Mouse (Mus musculus): ENCODE measurements around the gene Ang2. TPM values are rescaled to one million over a fixed set of nuclear protein-coding genes. Genes with fewer than 3 reads are reported as not detected.

Ang2 gene
- polyA plus RNA-seq, 1 experiment: not detected

DNA sequence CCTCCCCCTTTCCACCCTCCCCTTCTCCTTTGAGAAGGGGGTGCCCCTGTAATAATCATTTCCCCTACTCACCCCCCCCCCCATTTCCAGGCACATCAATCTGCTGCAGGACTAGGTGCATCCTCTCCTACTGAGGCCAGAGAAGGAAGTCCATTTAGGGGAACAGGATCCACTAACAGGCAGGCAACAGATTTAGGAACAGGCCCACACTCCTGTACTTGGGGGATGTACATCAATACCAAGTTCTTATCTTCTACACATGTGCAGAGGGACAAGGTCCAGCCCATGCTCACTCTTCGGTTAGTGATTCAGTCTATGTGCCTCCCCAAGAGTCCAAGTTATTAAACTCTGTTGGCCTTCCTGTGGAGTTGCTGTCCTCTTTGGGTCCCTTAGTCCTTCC lies 41.9 kb downstream of the Ang2 start:
- WGBS: 88% methylated on average over 1 of the region's 1 CpGs
- no peak overlapping the region for H3K27ac ChIP-seq (ENCODE audit: insufficient read depth, low read length)
- H3K27me3 ChIP-seq (ENCODE audit: control insufficient read depth, insufficient read depth, low read length): no peaks in the 10 kb centered on the region
- H3K4me3 ChIP-seq (replicated peaks; ENCODE audit: insufficient read depth, low read depth, low read length): no peak overlapping the region
- TF ChIP-seq CTCF (IDR thresholded peaks at IDR 0.05; ENCODE audit: borderline replicate concordance, insufficient read depth, low read depth, low read length): no peak
- TF ChIP-seq POLR2A (IDR thresholded peaks at IDR 0.05; ENCODE audit: borderline replicate concordance, insufficient read depth, low read length): no peak
- no peaks in the 10 kb centered on the region for H3K4me1 ChIP-seq (ENCODE audit: control insufficient read depth, insufficient read depth, low read length)
- no peak for DNase-seq

DNA sequence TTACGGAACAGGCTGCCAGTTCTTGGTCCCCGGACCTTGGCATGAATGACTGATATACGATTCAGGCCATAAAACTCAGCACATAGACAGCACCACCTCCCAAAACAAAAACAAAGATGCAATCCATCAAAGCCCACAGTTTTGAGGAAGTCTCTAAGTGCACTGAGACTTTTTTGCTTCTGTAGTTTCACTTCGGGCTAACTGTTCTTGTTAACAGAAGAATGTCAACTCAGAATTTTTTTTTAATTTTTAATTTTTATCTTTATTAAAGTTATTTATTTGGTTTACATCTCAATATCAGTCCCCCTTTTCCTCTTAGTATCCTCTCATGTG lies 42.2 kb downstream of the Ang2 start:
- H3K27ac ChIP-seq (ENCODE audit: insufficient read depth, low read length): no peak overlapping the region
- H3K27me3 ChIP-seq (ENCODE audit: control insufficient read depth, insufficient read depth, low read length): no peaks in the 10 kb centered on the region
- TF ChIP-seq CTCF (IDR thresholded peaks at IDR 0.05; ENCODE audit: borderline replicate concordance, insufficient read depth, low read depth, low read length): no peak
- H3K4me1 ChIP-seq (ENCODE audit: control insufficient read depth, insufficient read depth, low read length): no peaks in the 10 kb centered on the region
- H3K4me3 ChIP-seq (replicated peaks; ENCODE audit: insufficient read depth, low read depth, low read length): no peak overlapping the region
- no peak for DNase-seq
- 82% methylated on average over 4 of the region's 4 CpGs for WGBS

DNA sequence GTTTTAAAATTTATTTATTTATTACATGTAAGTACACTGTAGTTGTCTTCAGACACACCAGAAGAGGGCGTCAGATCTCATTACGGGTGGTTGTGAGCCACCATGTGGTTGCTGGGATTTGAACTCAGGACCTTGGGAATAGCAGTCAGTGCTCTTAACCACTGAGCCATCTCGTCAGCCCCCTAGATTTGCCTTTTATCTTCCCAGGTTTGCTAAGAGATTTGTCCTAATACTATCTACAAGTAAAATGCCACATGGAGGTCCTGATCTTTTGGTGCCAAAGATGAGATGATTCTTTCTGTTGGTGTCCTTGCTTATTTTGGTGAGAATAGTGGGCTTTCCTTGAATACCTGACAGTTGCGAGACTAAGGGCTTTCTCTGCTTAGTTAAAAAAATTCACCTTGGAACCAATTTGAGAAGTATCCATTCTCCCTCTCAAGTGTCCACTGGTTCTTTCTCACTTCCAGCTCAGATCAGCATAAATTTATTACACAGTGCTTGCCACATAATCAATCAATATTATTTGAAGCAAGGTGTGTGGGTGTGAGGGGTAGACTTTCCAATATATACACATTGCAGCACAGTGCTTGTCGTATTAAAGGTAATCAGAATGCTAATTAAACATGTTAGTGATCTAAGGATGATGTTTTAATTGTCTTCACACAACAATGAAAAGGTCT lies 42.8 kb downstream of the Ang2 start:
- no peak for DNase-seq
- Histone ChIP-seq H3K4me1 (ENCODE audit: control insufficient read depth, insufficient read depth, low read length) (no peaks in the 10 kb centered on the region), H3K4me3 (replicated peaks; ENCODE audit: insufficient read depth, low read depth, low read length) (no peak overlapping the region), H3K27ac (ENCODE audit: insufficient read depth, low read length) (no peak overlapping the region), H3K27me3 (ENCODE audit: control insufficient read depth, insufficient read depth, low read length) (no peaks in the 10 kb centered on the region)
- WGBS: 88% methylated on average over 5 of the region's 5 CpGs
- no peak for TF ChIP-seq POLR2A (IDR thresholded peaks at IDR 0.05; ENCODE audit: borderline replicate concordance, insufficient read depth, low read length)
- no peak for TF ChIP-seq CTCF (IDR thresholded peaks at IDR 0.05; ENCODE audit: borderline replicate concordance, insufficient read depth, low read depth, low read length)

DNA sequence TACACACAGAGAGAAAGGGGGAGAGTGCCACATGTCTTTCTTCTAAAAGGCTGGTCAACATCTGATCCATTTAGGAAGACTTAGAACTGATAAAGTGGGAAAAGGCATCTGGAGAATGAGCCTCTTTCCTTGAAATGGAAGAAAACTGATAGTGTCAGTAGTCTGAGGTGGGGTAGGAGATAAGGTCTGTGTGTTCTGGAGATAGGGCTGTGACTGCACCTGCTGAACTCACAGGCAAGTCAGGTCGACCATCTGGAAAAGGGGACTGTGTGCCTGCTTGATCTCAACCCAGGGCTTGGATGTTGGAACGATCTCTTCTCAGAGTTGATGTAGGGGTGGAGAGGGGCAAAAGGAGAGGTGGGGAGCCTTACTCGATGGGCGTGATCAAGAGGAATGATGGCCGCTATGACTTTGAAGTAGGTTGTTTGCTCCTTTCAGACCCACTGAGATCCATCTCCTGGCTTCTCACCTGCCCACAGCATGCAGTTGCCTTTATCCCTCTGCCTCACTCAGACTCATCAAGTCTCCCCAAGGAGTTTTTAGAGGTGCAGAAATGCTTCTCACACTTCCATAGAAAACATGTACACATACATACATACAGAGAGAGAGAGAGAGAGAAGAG lies 46.6 kb downstream of the Ang2 start:
- no peak for DNase-seq
- Histone ChIP-seq H3K4me3 (replicated peaks; ENCODE audit: insufficient read depth, low read depth, low read length) (no peak overlapping the region), H3K27me3 (ENCODE audit: control insufficient read depth, insufficient read depth, low read length) (no peaks in the 10 kb centered on the region), H3K4me1 (ENCODE audit: control insufficient read depth, insufficient read depth, low read length) (no peaks in the 10 kb centered on the region), H3K27ac (ENCODE audit: insufficient read depth, low read length) (no peak overlapping the region)
- WGBS: 82% methylated on average over 5 of the region's 5 CpGs
- no peak for TF ChIP-seq CTCF (IDR thresholded peaks at IDR 0.05; ENCODE audit: borderline replicate concordance, insufficient read depth, low read depth, low read length)
- TF ChIP-seq POLR2A (IDR thresholded peaks at IDR 0.05; ENCODE audit: borderline replicate concordance, insufficient read depth, low read length): no peak

DNA sequence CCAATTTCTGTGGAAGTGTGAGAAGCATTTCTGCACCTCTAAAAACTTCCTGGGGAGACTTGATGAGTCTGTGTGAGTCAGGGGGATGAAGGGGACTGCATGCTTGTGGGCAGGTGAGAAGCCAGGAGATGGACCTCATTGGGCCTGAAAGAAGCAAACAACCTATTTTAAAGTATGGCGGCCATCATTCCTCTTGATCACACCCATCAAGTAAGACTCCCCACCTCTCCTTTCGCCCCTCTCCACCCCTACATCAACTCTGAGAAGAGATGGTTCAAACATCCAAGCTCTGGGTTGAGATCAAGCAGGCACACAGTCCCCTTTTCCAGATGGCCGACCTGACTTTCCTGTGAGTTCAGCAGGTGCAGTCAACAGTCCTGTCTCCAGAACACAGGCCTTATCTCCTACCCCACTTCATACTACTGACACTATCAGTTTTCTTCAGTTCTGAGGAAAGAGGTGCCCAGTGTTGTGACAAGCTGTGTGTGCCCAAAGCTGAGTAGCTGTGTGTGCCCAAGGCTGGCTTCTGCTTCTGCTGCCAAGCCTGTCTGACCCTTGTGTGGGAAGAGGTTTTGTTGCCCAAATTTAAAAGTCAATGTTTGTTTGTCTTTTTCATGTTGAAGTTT lies 48.6 kb downstream of the Ang2 start:
- H3K27me3 ChIP-seq (ENCODE audit: control insufficient read depth, insufficient read depth, low read length): no peaks in the 10 kb centered on the region
- H3K27ac ChIP-seq (ENCODE audit: insufficient read depth, low read length): no peak overlapping the region
- no peak overlapping the region for H3K4me3 ChIP-seq (replicated peaks; ENCODE audit: insufficient read depth, low read depth, low read length)
- no peaks in the 10 kb centered on the region for H3K4me1 ChIP-seq (ENCODE audit: control insufficient read depth, insufficient read depth, low read length)
- no peak for TF ChIP-seq CTCF (IDR thresholded peaks at IDR 0.05; ENCODE audit: borderline replicate concordance, insufficient read depth, low read depth, low read length)
- TF ChIP-seq POLR2A (IDR thresholded peaks at IDR 0.05; ENCODE audit: borderline replicate concordance, insufficient read depth, low read length): no peak
- 85% methylated on average over 3 of the region's 3 CpGs for WGBS
- no peak for DNase-seq

DNA sequence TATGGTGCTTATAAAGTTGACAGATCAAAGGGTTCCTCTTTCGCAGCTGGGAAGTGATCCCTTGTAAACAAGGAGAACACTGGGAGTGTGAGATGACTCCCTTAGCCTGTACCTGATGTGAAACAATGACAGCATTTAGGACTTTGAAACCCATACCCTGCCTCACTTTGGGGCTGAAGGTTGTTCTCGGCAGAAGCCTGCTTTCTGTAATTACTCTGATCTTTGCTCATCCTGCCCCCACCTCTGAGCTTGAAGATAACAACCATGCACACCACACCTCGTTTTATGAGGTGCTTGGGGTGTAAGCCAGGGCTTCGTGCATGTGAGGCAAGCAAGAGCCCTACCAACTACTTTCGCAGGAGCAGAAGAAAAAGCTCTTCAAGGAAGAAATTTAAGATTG lies 49.8 kb downstream of the Ang2 start:
- Histone ChIP-seq H3K4me3 (replicated peaks; ENCODE audit: insufficient read depth, low read depth, low read length) (no peak overlapping the region), H3K27me3 (ENCODE audit: control insufficient read depth, insufficient read depth, low read length) (no peaks in the 10 kb centered on the region), H3K27ac (ENCODE audit: insufficient read depth, low read length) (no peak overlapping the region), H3K4me1 (ENCODE audit: control insufficient read depth, insufficient read depth, low read length) (no peaks in the 10 kb centered on the region)
- WGBS: 69% methylated on average over 5 of the region's 5 CpGs
- TF ChIP-seq POLR2A (IDR thresholded peaks at IDR 0.05; ENCODE audit: borderline replicate concordance, insufficient read depth, low read length) (no peak), CTCF (IDR thresholded peaks at IDR 0.05; ENCODE audit: borderline replicate concordance, insufficient read depth, low read depth, low read length) (no peak)
- DNase-seq: no peak

DNA sequence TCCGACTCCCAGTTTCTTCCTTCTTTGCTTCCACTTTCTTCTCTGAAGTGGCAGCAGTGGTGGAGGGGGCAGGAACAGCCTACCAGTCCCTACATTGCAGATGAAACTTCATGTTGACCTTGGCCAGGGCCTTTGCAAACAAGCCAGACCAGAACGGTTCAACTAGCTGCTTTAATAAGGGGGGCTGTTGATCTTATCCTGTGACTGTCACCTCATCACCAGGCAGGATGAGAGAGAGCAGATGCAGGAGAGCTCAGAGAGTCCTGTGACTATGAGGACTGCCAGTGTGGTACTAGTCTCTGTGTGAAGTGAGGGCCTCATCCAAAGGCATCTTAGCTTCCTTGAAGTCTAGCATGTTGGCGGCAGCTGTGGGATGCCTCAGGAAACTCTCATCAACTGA lies 50.9 kb downstream of the Ang2 start:
- no peaks in the 10 kb centered on the region for H3K27me3 ChIP-seq (ENCODE audit: control insufficient read depth, insufficient read depth, low read length)
- no peaks in the 10 kb centered on the region for H3K4me1 ChIP-seq (ENCODE audit: control insufficient read depth, insufficient read depth, low read length)
- DNase-seq: no peak
- TF ChIP-seq CTCF (IDR thresholded peaks at IDR 0.05; ENCODE audit: borderline replicate concordance, insufficient read depth, low read depth, low read length) (no peak), POLR2A (IDR thresholded peaks at IDR 0.05; ENCODE audit: borderline replicate concordance, insufficient read depth, low read length) (no peak)
- no peak overlapping the region for H3K27ac ChIP-seq (ENCODE audit: insufficient read depth, low read length)
- H3K4me3 ChIP-seq (replicated peaks; ENCODE audit: insufficient read depth, low read depth, low read length): no peak overlapping the region
- WGBS: 77% methylated on average over 3 of the region's 3 CpGs

DNA sequence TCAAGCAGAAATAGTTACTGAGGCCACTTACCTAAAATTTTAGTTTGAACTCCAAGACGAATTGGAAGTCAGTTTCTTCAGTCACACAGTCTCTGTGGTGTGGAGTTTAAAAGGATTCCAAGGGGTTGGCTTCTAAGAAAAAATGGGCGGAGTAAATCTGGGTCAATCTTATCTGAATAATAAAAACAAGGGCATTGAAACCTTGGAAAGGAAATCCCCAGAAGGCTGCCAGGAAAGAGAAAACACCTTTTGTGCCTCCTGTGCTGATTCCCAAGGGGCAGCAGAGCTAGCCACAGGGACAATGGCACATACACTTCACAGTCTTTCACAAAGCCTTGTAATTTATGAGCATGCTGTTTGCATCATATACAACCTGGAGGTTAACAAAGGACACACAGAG lies 52.3 kb downstream of the Ang2 start, which contains the start of gene Rnase1:
TSS of gene Rnase1 (minus strand) at position 101 of the 400 bp plus-strand sequence.
- H3K27ac ChIP-seq (ENCODE audit: insufficient read depth, low read length): no peak within 1 kb of the TSS
- DNase-seq: no peak

More for the DNA sequence above, 52.3 kb downstream of the Ang2 start, which contains the start of gene Rnase1:
- H3K4me1 ChIP-seq (ENCODE audit: control insufficient read depth, insufficient read depth, low read length): no peaks in the 10 kb centered on the region
- TF ChIP-seq POLR2A (IDR thresholded peaks at IDR 0.05; ENCODE audit: borderline replicate concordance, insufficient read depth, low read length) (no peak), CTCF (IDR thresholded peaks at IDR 0.05; ENCODE audit: borderline replicate concordance, insufficient read depth, low read depth, low read length) (no peak)
- no peak within 1 kb of the TSS for H3K4me3 ChIP-seq (replicated peaks; ENCODE audit: insufficient read depth, low read depth, low read length)
- WGBS: 60% methylated on average over 2 of the region's 2 CpGs
- no peaks in the 10 kb centered on the region for H3K27me3 ChIP-seq (ENCODE audit: control insufficient read depth, insufficient read depth, low read length)

Data from cerebellum, adult 2 months (tissue).